Mouse (Mus musculus) megakaryocyte, adult 5-6 weeks (primary cell): Measurements from ENCODE around the gene Il17re. TPM values are rescaled to one million over a fixed set of nuclear protein-coding genes. Genes with fewer than 3 reads are reported as not detected.

Experiments used
- ATAC-seq: 2 replicates; pipeline ENCODE4 v1.8.0; 2016; ENCODE audit warnings: mild to moderate bottlenecking, inconsistent platforms; ENCODE audit not compliant: poor library complexity, severe bottlenecking
- total RNA-seq, 2 experiments: library from RNA; stranded (forward) in 1 of 2; stranded (reverse) in 1 of 2; fragments of 153-499, 151-499 nt in 1 of 2; fragments of 221-1000, 200-1000 nt in 1 of 2; gene quantifications; 2 replicates each; pipeline versions ENCODE4 v1.2.3 to v1.2.4; 2015 to 2017

The Il17re gene
- total RNA-seq (2015) (not detected in 2 replicates), total RNA-seq (2017) (not detected in 2 replicates)

DNA sequence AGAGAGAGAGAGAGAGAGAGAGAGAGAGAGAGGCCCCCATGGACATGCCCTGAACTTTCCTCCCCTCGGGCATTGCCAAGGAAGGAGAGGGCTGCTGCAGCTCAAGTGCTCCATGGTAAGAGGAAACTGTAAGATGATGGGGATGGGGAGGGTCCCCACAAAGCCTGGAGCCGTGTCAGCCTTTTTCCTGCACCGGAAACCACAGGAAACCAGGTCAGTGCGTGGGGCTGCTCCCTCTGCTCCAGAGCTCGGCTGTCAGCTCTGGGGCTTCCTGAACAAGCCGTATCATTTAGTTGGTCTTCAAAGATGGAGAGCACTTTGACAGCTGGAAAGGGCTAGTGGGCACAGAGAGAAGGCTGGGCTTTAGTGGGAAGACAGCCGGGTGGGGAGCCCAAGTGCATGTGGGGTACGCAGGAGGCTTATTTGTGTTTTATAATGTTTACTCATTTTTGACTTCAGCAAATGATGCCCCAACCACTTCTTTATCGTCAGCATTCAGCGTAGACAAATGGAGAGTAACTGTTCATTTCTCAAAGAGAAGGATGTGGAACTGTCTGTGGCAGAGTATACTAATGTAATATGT, at the start of gene Il17re:
TSS of gene Il17re (plus strand) at position 533 of the 583 bp plus-strand sequence.
- no peak for ATAC-seq

GRCm38 (mm10) chr6:113410001-113410400, 48.3 kb upstream of the Il17re start:
- ATAC-seq, result no peak

- ATAC-seq, result no peak
These were observed 41.9 kb upstream of the Il17re start for GRCm38 (mm10) chr6:113416416-113416815.

DNA sequence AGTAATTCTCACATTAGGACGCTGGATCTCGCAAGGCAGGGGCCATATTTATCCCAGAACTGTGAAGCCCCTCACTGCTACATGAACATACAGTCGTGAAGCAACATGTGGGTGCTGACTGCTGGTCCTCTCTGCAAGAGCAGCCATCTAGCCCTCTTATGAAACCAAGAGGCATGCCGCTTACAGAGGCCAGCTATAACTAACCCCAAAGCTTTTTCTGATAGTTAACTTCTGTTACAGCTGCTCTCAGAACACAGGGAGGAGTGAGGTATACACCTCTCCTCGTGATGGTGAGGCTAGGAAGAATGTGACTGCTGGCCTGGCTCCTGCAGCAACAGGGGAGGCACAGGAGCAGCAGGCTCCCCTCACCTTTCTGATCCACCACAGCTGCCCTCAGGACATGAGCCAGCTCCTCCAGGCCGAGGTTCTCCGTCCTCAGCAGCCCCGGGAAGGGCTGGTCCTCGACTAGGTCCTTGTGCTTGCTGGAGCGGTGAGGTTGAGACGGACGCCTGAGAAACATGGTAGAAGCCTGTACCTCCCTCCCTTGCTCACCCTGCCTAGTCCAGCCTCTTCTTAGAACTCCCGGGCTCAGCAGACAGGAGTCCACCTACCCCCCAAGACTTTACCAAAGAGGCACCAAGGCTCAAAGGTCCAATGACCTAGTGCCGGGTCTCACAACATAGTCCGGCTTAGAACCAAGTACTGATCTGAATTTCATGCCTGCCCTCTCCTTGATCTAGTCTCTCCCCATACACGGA, 39.7 kb upstream of the Il17re start:
- peak; percentile 51 for ATAC-seq

GRCm38 (mm10) chr6:113419199-113419587, 39.1 kb upstream of the Il17re start, which contains the start of gene Rpusd3:
Gene Rpusd3 (minus strand): TSS chr6:113419340.
- peak; percentile 96 for ATAC-seq

- ATAC-seq, result no peak
These were observed 35.3 kb upstream of the Il17re start for GRCm38 (mm10) chr6:113423000-113423399.

- no peak for ATAC-seq
These were observed 34.1 kb upstream of the Il17re start for GRCm38 (mm10) chr6:113424187-113424586.

DNA sequence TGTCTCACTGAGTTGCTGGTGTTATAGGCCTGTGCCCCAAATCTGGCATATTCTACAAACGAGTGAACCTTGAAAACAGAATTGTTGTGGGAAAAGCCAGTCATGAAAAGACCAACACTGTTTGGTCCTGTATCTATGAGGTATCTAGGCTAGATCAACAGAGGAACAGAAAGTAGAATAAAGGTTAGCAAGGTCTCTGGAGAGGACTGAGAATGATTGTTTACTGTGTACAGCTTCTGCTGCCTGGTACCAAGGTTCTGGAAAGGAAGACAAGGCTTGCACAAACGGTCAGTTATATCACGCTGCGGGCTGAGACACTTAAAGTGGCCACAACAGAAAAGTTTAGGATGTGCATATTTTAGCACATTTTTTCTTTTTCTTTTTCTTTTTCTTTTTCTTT, 31.6 kb upstream of the Il17re start:
- ATAC-seq, result no peak

DNA sequence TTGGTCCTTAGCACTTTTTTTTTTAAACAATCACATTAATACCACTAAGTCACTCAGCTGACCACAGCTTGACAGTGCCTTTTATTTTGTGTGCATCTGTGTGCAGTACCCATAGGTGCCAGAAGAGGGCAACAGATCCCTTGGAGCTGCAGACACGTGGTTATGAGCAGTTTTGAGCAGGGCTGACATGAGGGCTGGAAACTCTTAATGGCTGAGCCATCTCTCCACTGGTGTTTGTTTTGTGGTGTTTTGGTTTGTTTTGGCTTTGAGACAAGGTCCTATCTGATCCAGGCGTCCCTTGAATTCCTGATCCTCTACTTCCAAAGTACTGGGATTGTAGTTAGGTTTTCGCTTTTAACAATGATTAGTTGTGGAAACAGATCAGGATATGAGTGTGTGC, 30.9 kb upstream of the Il17re start:
- peak; percentile 84 for ATAC-seq

- no peak for ATAC-seq
These were observed 30.3 kb upstream of the Il17re start for GRCm38 (mm10) chr6:113428006-113428405.

GRCm38 (mm10) chr6:113429965-113430364, 28.3 kb upstream of the Il17re start:
- no peak for ATAC-seq

GRCm38 (mm10) chr6:113430846-113431245, 27.4 kb upstream of the Il17re start:
- ATAC-seq, result no peak

- no peak for ATAC-seq
These were observed 26.5 kb upstream of the Il17re start for GRCm38 (mm10) chr6:113431801-113432200.

DNA sequence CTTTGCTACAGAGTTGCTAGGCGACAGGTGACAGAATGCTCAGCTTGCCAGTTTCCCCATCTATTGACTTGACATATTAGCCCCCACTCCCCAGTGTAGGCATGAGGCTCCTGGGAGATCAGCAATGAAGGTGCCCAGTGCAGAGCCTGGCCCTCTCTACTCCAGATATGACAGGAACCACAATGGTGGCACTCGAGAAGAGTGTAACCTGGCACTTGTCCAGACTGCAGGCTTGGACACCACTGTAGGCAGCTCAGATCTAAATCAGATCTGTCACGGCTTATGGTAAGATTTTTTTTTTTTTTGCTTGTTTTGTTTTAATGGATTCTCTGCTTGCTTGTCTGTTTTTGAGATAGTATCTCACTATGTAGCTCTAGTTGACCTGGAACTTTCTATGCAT, 24.6 kb upstream of the Il17re start:
- no peak for ATAC-seq

DNA sequence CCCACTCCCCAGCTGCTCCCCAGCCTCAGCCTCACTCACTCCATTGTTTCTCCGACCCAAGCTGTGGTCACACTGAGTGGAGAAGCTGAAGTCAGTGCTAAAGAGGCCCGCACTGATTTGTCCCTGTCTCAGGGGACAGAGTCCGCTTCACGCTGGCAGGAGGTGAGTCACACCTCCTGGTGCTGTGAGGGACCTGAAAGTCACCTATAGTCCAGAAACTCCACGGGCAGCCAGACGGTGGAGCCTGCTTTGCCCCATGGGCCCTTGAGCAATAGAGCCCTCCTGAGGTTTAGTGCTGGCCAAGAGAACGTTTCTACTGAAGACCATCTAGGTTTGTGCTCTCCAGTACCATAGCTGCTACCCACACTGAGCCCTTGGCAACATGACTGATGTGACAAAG, 23.6 kb upstream of the Il17re start:
- no peak for ATAC-seq

DNA sequence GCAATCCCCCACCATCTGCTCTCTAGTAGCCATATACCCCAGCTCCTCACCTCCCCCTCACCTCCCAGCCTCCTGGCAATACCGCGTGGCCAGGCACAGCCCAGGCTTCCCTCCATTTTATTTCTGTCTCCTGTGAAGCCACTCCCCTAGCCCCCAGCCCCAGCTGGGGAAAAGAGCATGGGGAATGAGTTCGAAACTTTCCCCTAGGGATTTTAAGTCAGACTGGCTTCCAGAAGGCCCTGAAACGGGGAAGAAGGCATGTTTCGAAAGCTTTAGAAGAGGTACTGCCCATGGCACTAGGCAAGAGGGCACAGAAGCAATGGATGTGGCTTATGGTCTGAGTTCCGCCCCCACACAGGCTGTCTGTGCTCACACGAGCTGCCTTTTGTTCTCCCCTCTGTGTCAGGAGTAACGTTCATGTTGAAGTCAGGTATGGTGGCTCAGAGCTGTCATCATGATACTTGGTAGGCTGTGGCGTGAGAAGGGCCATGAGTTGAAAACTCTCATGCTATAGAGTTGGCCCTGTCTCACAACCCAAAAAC, 22.5 kb upstream of the Il17re start, which contains the start of gene Cidec:
TSS of gene Cidec (minus strand) at position 97 of the 542 bp plus-strand sequence.
- ATAC-seq, result no peak

DNA sequence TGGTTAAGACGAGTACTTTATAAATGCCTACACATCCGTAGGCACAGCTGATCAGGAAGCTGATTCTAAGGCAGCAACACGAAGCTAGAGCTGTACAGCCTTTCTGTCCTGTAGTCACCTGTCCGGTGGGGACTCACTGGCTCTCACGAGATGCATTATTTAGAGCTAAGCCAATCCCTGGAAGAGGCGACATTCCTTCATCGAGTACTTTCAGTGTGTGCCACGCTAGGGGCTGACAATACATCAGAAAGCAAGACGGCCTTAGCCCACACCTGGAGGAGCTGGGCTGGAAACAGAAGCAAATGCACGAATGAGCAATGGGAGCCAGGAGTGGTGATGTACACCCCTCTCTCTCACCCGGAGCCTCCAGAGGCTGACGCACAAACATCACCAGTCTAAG, 21.1 kb upstream of the Il17re start:
- ATAC-seq, result no peak

DNA sequence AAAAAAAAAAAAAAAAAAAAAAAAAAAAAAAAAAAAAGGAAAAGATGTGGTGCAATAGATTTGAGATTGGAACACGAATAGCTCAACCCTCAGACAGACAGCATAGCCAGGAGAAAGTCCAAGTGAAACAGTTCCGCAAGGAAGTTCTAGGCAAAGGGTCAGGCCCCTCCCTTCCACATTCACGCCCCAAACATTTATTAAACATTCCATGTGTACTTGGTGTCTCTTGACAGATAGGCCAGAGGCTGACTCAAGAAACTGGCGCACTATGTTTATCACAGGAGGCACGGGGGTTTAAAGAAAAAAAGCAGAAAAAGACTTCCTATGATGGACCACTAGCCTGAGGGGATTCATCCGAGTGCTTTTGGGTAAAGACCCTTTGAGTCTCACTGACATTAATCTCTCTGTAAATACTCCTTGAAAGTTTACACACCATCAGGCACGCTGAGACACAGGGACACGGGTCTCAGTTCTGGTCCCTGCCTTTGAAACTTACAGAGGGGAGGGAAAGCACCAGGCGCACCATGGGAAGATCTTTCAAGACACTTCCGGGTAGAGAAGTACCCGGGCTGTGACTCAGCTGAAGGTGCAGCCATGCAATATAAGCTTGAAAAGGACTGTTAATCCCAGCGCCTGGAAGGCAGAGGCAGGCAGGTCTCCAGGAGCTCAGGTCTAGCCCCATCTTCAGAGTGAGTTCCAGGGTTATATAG, 19.4 kb upstream of the Il17re start:
- no peak for ATAC-seq

GRCm38 (mm10) chr6:113440686-113441085, 17.6 kb upstream of the Il17re start:
- no peak for ATAC-seq

- ATAC-seq, result peak; percentile 84
These were observed 17.1 kb upstream of the Il17re start for GRCm38 (mm10) chr6:113441147-113441680.

GRCm38 (mm10) chr6:113442087-113442441, 16.2 kb upstream of the Il17re start:
- ATAC-seq, result no peak
